Mouse (Mus musculus) liver, embryonic 15.5 days (tissue): Measurements from ENCODE around the gene Jkamp. TPM values are rescaled to one million over a fixed set of nuclear protein-coding genes. Genes with fewer than 3 reads are reported as not detected.

ENCODE experiments used
- ATAC-seq: fragments of 200-750 bp; cut with Nextera tagmentation; 2 replicates; pipeline ENCODE4 v1.8.0; 2017; ENCODE audit warnings: moderate number of reproducible peaks, mild to moderate bottlenecking, moderate library complexity; ENCODE audit not compliant: insufficient read depth
- H3K27ac ChIP-seq: fragments of 300-500 bp; sonication (generic); replicated peaks from 2 replicates; pipeline ENCODE4 v1.5.1; 2015; ENCODE audit warnings: mild to moderate bottlenecking, inconsistent platforms
- H3K27me3 ChIP-seq: fragments of 300-500 bp; sonication (generic); 2 replicates; pipeline ENCODE4 v1.6.1; 2015; ENCODE audit warnings: mild to moderate bottlenecking, inconsistent platforms
- H3K36me3 ChIP-seq: fragments of 300-500 bp; sonication (generic); replicated peaks from 2 replicates; pipeline ENCODE4 v1.6.1; 2015; ENCODE audit warnings: moderate library complexity, mild to moderate bottlenecking, inconsistent platforms
- H3K4me1 ChIP-seq: fragments of 300-500 bp; sonication (generic); replicated peaks from 2 replicates; pipeline ENCODE4 v1.6.1; 2015; ENCODE audit warnings: inconsistent platforms
- H3K4me2 ChIP-seq: fragments of 300-500 bp; sonication (generic); 2 replicates; pipeline ENCODE4 v1.6.1; 2015; ENCODE audit warnings: moderate library complexity, mild to moderate bottlenecking, inconsistent platforms
- H3K4me3 ChIP-seq: fragments of 300-500 bp; sonication (generic); replicated peaks from 2 replicates; pipeline ENCODE4 v1.5.1; 2015; ENCODE audit warnings: mild to moderate bottlenecking, inconsistent platforms
- H3K9ac ChIP-seq: fragments of 300-500 bp; sonication (generic); 2 replicates; pipeline ENCODE4 v1.6.1; 2015; ENCODE audit warnings: moderate library complexity, mild to moderate bottlenecking, inconsistent platforms
- H3K9me3 ChIP-seq: fragments of 300-500 bp; sonication (generic); replicated peaks from 2 replicates; pipeline ENCODE4 v1.6.1; 2016; ENCODE audit warnings: inconsistent platforms
- WGBS: fragments of 180-500 bp; shearing (Covaris S2); methylation state at CpG from one replicate; pipeline ENCODE4 v1.1.7; 2015; ENCODE audit warnings: mixed read lengths; ENCODE audit not compliant: insufficient replicate concordance; 5-methylcytosine and 5-hydroxymethylcytosine counted together
- polyA plus RNA-seq: library from polyadenylated mRNA; unstranded; fragments of >200 nt; fragmentation: Nextera tagmentation; extraction: Ambion mirVana; gene quantifications from 2 replicates; pipeline ENCODE4 v1.2.1, GENCODE M21; 2015

Jkamp gene
- polyA plus RNA-seq, 1 experiment from 2014 or later = 18.8 TPM

GRCm38 (mm10) chr12:72086166-72086825 lies 907 bp downstream of the Jkamp start:
- Histone ChIP-seq H3K9me3 (no peaks in the 10 kb centered on the region), H3K4me3 (peak overlapping the region; percentile 86), H3K27me3 (peaks cover 33% of the 10 kb centered on the region), H3K4me2 (peak overlapping the region; percentile 88), H3K9ac (peak overlapping the region; percentile 73), H3K36me3 (no peaks in the 10 kb centered on the region), H3K4me1 (peaks cover 30% of the 10 kb centered on the region), H3K27ac (peak overlapping the region; percentile 86)
- WGBS = 3% methylated on average over 18 of the region's 18 CpGs
- ATAC-seq = peak; percentile 22

- Histone ChIP-seq H3K4me2 (no peak overlapping the region), H3K27ac (no peak overlapping the region), H3K27me3 (peaks cover 5% of the 10 kb centered on the region), H3K9me3 (no peaks in the 10 kb centered on the region), H3K9ac (no peak overlapping the region), H3K36me3 (peaks cover 16% of the 10 kb centered on the region; the same call in 1 of the 2 replicates), H3K4me1 (peaks cover 15% of the 10 kb centered on the region), H3K4me3 (no peak overlapping the region)
- no peak for ATAC-seq
- 69% methylated on average over 4 of the region's 4 CpGs for WGBS
These were observed 4.4 kb downstream of the Jkamp start for GRCm38 (mm10) chr12:72089802-72090201.

GRCm38 (mm10) chr12:72096966-72097365 lies 11.6 kb downstream of the Jkamp start:
- 81% methylated on average over 8 of the region's 8 CpGs for WGBS
- no peak overlapping the region for H3K4me3 ChIP-seq
- no peak for ATAC-seq
- no peak overlapping the region for H3K4me2 ChIP-seq
- H3K9ac ChIP-seq = no peak overlapping the region
- H3K27me3 ChIP-seq = no peaks in the 10 kb centered on the region
- no peaks in the 10 kb centered on the region for H3K4me1 ChIP-seq
- H3K27ac ChIP-seq = no peak overlapping the region
- H3K36me3 ChIP-seq = peaks cover 33% of the 10 kb centered on the region
- H3K9me3 ChIP-seq = no peaks in the 10 kb centered on the region

GRCm38 (mm10) chr12:72102776-72103175 lies 17.4 kb downstream of the Jkamp start:
- Histone ChIP-seq H3K27ac (no peak overlapping the region), H3K4me2 (no peak overlapping the region), H3K4me3 (no peak overlapping the region), H3K9ac (no peak overlapping the region), H3K27me3 (no peaks in the 10 kb centered on the region), H3K36me3 (peaks cover 3% of the 10 kb centered on the region; the same call in 1 of the 2 replicates), H3K9me3 (no peaks in the 10 kb centered on the region), H3K4me1 (no peaks in the 10 kb centered on the region)
- ATAC-seq = no peak
- 63% methylated on average over 6 of the region's 6 CpGs for WGBS

- H3K4me3 ChIP-seq = no peak overlapping the region
- ATAC-seq = no peak
- no peak overlapping the region for H3K9ac ChIP-seq
- H3K27me3 ChIP-seq = no peaks in the 10 kb centered on the region
- H3K9me3 ChIP-seq = no peaks in the 10 kb centered on the region
- WGBS = 65% methylated on average over 5 of the region's 5 CpGs
- no peak overlapping the region for H3K4me2 ChIP-seq
- H3K36me3 ChIP-seq = peaks cover 3% of the 10 kb centered on the region; the same call in 1 of the 2 replicates
- H3K4me1 ChIP-seq = no peaks in the 10 kb centered on the region
- no peak overlapping the region for H3K27ac ChIP-seq
These were observed 18.6 kb downstream of the Jkamp start for GRCm38 (mm10) chr12:72104027-72104426.

GRCm38 (mm10) chr12:72104525-72105281 lies 19.3 kb downstream of the Jkamp start:
- Histone ChIP-seq H3K27me3 (no peaks in the 10 kb centered on the region), H3K36me3 (peaks cover 3% of the 10 kb centered on the region; the same call in 1 of the 2 replicates), H3K4me2 (no peak overlapping the region), H3K4me3 (no peak overlapping the region), H3K4me1 (no peaks in the 10 kb centered on the region), H3K9ac (no peak overlapping the region), H3K27ac (no peak overlapping the region), H3K9me3 (no peaks in the 10 kb centered on the region)
- 30% methylated on average over 14 of the region's 14 CpGs for WGBS
- no peak for ATAC-seq

DNA sequence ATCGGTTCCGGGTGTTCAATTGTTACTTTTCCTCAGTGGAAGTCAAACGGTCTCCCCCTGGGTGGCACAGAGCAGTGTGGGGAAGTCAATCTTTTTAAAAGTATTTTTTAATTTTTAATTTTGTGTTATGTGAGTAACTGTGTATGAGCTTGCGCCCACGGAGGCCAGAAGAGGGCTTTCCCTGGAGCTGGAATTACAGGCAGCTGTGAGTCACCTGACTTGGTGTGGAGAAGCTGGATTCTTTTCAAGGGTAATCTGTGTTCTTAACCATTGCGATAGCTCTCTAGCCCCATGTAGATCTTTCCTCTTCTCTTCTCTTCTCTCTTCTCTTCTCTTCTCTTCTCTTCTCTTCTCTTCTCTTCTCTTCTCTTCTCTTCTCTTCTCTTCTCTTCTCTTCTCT lies 29.7 kb downstream of the Jkamp start:
- Histone ChIP-seq H3K4me1 (no peaks in the 10 kb centered on the region), H3K36me3 (no peaks in the 10 kb centered on the region), H3K9ac (no peak overlapping the region), H3K9me3 (no peaks in the 10 kb centered on the region), H3K27ac (no peak overlapping the region), H3K4me2 (no peak overlapping the region), H3K4me3 (no peak overlapping the region), H3K27me3 (no peaks in the 10 kb centered on the region)
- 67% methylated on average over 6 of the region's 6 CpGs for WGBS
- no peak for ATAC-seq

- Histone ChIP-seq H3K36me3 (no peaks in the 10 kb centered on the region), H3K27me3 (no peaks in the 10 kb centered on the region), H3K9me3 (no peaks in the 10 kb centered on the region), H3K4me2 (no peak overlapping the region), H3K27ac (no peak overlapping the region), H3K4me3 (no peak overlapping the region), H3K9ac (no peak overlapping the region), H3K4me1 (no peaks in the 10 kb centered on the region)
- WGBS = 68% methylated on average over 22 of the region's 23 CpGs
- no peak for ATAC-seq
These were observed 30.4 kb downstream of the Jkamp start for GRCm38 (mm10) chr12:72115686-72116345.

GRCm38 (mm10) chr12:72129203-72129602 lies 43.8 kb downstream of the Jkamp start:
- Histone ChIP-seq H3K4me2 (no peak overlapping the region), H3K36me3 (no peaks in the 10 kb centered on the region), H3K27ac (no peak overlapping the region), H3K4me3 (no peak overlapping the region), H3K4me1 (no peaks in the 10 kb centered on the region), H3K9ac (no peak overlapping the region), H3K9me3 (no peaks in the 10 kb centered on the region), H3K27me3 (no peaks in the 10 kb centered on the region)
- 69% methylated on average over 10 of the region's 10 CpGs for WGBS
- ATAC-seq = no peak

GRCm38 (mm10) chr12:72150786-72151185 lies 65.4 kb downstream of the Jkamp start:
- Histone ChIP-seq H3K27me3 (no peaks in the 10 kb centered on the region), H3K4me2 (no peak overlapping the region), H3K4me1 (no peaks in the 10 kb centered on the region), H3K9ac (no peak overlapping the region), H3K4me3 (no peak overlapping the region), H3K36me3 (no peaks in the 10 kb centered on the region), H3K27ac (no peak overlapping the region), H3K9me3 (no peaks in the 10 kb centered on the region)
- no peak for ATAC-seq
- 69% methylated on average over 4 of the region's 4 CpGs for WGBS
